Comparison of ENCODE assay signal across 17 mouse cellular contexts in genomic region chr3:131237061-131237460, GRCm38 (mm10). TPM values are rescaled to one million over a fixed set of nuclear protein-coding genes. Genes with fewer than 3 reads are reported as not detected.
A peak's percentile ranks its signal among the peaks of the same experiment; 100 is the strongest.
DNase-seq lines count a peak whose midpoint lies in the region; ATAC-seq lines count a peak whose summit lies in the region.
"Had no signal": no experiment of that assay in that cellular context is flagged by ENCODE, and none has a peak within 500 bp of the region (broad histone marks: within the 10 kb centered on the region; RNA-seq: fewer than 3 reads in every experiment).

No protein-coding gene starts in this region.

- H3K9me3 ChIP-seq in hindbrain, embryonic 12.5 days (replicated peaks): no peaks in the 10 kb centered on the region
- no peaks in the 10 kb centered on the region for H3K9me3 ChIP-seq in hindbrain, embryonic 14.5 days (ENCODE audit: control insufficient read depth, low read length)
- H3K9me3 ChIP-seq in lung, embryonic 16.5 days (ENCODE audit: control insufficient read depth, low read length): no peaks in the 10 kb centered on the region
- H3K9me3 ChIP-seq in limb, embryonic 10.5 days (replicated peaks): no peaks in the 10 kb centered on the region
- H3K9me3 ChIP-seq: forebrain, embryonic 12.5 days; heart, embryonic 12.5 days; midbrain, embryonic 12.5 days; neural tube, embryonic 12.5 days had no signal

- no peaks in the 10 kb centered on the region for H3K27me3 ChIP-seq in hindbrain, embryonic 12.5 days
- no peaks in the 10 kb centered on the region for H3K27me3 ChIP-seq in hindbrain, embryonic 14.5 days (ENCODE audit: control insufficient read depth, insufficient read depth, low read length)
- H3K27me3 ChIP-seq in lung, embryonic 16.5 days (ENCODE audit: control insufficient read depth, insufficient read depth, low read depth, low read length): no peaks in the 10 kb centered on the region
- H3K27me3 ChIP-seq in limb, embryonic 10.5 days (ENCODE audit: low read depth, poor library complexity, severe bottlenecking): no peaks in the 10 kb centered on the region
- H3K27me3 ChIP-seq: forebrain, embryonic 12.5 days; heart, embryonic 12.5 days; neural tube, embryonic 12.5 days; Patski had no signal

- intact Hi-C loops in heart, postnatal 10 days (cut with DNase I): loop anchor here (1.0 to 5.0 kb wide), 3 partner anchors 350 to 522 kb away; no protein-coding TSS in a partner anchor

- H3K4me1 ChIP-seq in hindbrain, embryonic 12.5 days: no peaks in the 10 kb centered on the region
- H3K4me1 ChIP-seq in hindbrain, embryonic 14.5 days (replicated peaks; ENCODE audit: control insufficient read depth, insufficient read depth, low read length): no peaks in the 10 kb centered on the region
- H3K4me1 ChIP-seq in lung, embryonic 16.5 days (replicated peaks; ENCODE audit: control insufficient read depth, insufficient read depth, low read length): peaks cover 5% of the 10 kb centered on the region; the same call in 1 of the 2 replicates
- peaks cover 18% of the 10 kb centered on the region for H3K4me1 ChIP-seq in limb, embryonic 10.5 days
- H3K4me1 ChIP-seq: neural tube, embryonic 12.5 days had no signal

- 0 out of 2 replicates have a peak, but pooled peaks cover 2% of the 10 kb centered on the region for H3K36me3 ChIP-seq in hindbrain, embryonic 12.5 days
- no peaks in the 10 kb centered on the region for H3K36me3 ChIP-seq in hindbrain, embryonic 14.5 days (replicated peaks; ENCODE audit: control insufficient read depth, insufficient read depth)
- peaks cover 21% of the 10 kb centered on the region; the same call in 1 of the 2 replicates for H3K36me3 ChIP-seq in lung, embryonic 16.5 days (ENCODE audit: control insufficient read depth, insufficient read depth, low read length)
- H3K36me3 ChIP-seq in limb, embryonic 10.5 days: peaks cover 38% of the 10 kb centered on the region
- H3K36me3 ChIP-seq: neural tube, embryonic 12.5 days had no signal

- H3K4me2 ChIP-seq in hindbrain, embryonic 12.5 days (replicated peaks): no peak overlapping the region
- no peak overlapping the region for H3K4me2 ChIP-seq in hindbrain, embryonic 14.5 days (replicated peaks)
- H3K4me2 ChIP-seq in lung, embryonic 16.5 days (ENCODE audit: low read depth, low read length): no peak overlapping the region
- H3K4me2 ChIP-seq: forebrain, embryonic 12.5 days; heart, embryonic 12.5 days; midbrain, embryonic 12.5 days had no signal

- no peak for ATAC-seq in hindbrain, embryonic 12.5 days (ENCODE audit: low FRiP score)
- ATAC-seq in hindbrain, embryonic 14.5 days (ENCODE audit: low FRiP score): no peak
- peak; percentile 73 for ATAC-seq in lung, embryonic 16.5 days (ENCODE audit: low read depth)

- H3K4me3 ChIP-seq in hindbrain, embryonic 12.5 days: no peak overlapping the region
- H3K4me3 ChIP-seq in hindbrain, embryonic 14.5 days (replicated peaks; ENCODE audit: low read length): no peak overlapping the region
- no peak overlapping the region for H3K4me3 ChIP-seq in lung, embryonic 16.5 days (ENCODE audit: low read length)
- no peak overlapping the region for H3K4me3 ChIP-seq in limb, embryonic 10.5 days
- H3K4me3 ChIP-seq: erythroblast, embryonic 14.5 days; forebrain, embryonic 12.5 days; gastrocnemius, adult 2 months; heart, embryonic 12.5 days; midbrain, embryonic 12.5 days; myocyte; neural tube, embryonic 12.5 days had no signal

- no peak for DNase-seq in hindbrain, embryonic 14.5 days (ENCODE audit: low spot score)
- DNase-seq in lung, adult 18-20 months: no peak
- peak; percentile 39 for DNase-seq in R1 (ENCODE audit: low read depth, low spot score)
- DNase-seq in limb, embryonic 10.5 days (ENCODE audit: low spot score): no peak
- DNase-seq in adrenal gland, adult 2 months: no peak
- DNase-seq in heart, postnatal 10 days: no peak

- 0 out of 2 replicates have a peak overlapping the region, but pooled peaks have one; percentile 1 for H3K9ac ChIP-seq in hindbrain, embryonic 12.5 days
- no peak overlapping the region for H3K9ac ChIP-seq in hindbrain, embryonic 14.5 days
- no peak overlapping the region for H3K9ac ChIP-seq in lung, embryonic 16.5 days (ENCODE audit: low read length)
- H3K9ac ChIP-seq: forebrain, embryonic 12.5 days; heart, embryonic 12.5 days; liver, embryonic 14.5 days; midbrain, embryonic 12.5 days; neural tube, embryonic 12.5 days had no signal

- no peak overlapping the region for H3K27ac ChIP-seq in hindbrain, embryonic 12.5 days
- H3K27ac ChIP-seq in hindbrain, embryonic 14.5 days: no peak overlapping the region
- H3K27ac ChIP-seq in lung, embryonic 16.5 days (ENCODE audit: low read length): no peak overlapping the region
- peak overlapping the region; percentile 76 for H3K27ac ChIP-seq in limb, embryonic 10.5 days
- H3K27ac ChIP-seq: forebrain, embryonic 12.5 days; gastrocnemius, adult 2 months; liver, embryonic 14.5 days; midbrain, embryonic 12.5 days; neural tube, embryonic 12.5 days had no signal

- 75% methylated on average over 6 of the region's 6 CpGs for WGBS in hindbrain, embryonic 12.5 days
- WGBS in hindbrain, embryonic 14.5 days: 86% methylated on average over 6 of the region's 6 CpGs
- WGBS in lung, embryonic 16.5 days: 47% methylated on average over 6 of the region's 6 CpGs
- 69% methylated on average over 6 of the region's 6 CpGs for WGBS in limb, embryonic 10.5 days

RNA-seq across cellular contexts. Expression of gene Hadh, which starts 34.8 kb away (rescaled TPM):
- 56.9 and 58.9 TPM in 2 replicates for polyA plus RNA-seq in hindbrain, embryonic 12.5 days (2016; fragmentation: Nextera tagmentation; extraction: Ambion mirVana)
- 26.6 and 27.6 TPM in 2 replicates for polyA plus RNA-seq in hindbrain, embryonic 14.5 days (2014; fragmentation: Nextera tagmentation; extraction: Ambion mirVana)
- polyA plus RNA-seq in lung, embryonic 16.5 days (2015; fragmentation: Nextera tagmentation; extraction: Ambion mirVana): 121 and 123 TPM in 2 replicates
- polyA plus RNA-seq in limb, embryonic 10.5 days (2016; fragmentation: Nextera tagmentation; extraction: Ambion mirVana): 80.6 and 86.0 TPM in 2 replicates
- 100 to 1,000 TPM; 456 to 509 TPM for total RNA-seq in adrenal gland, adult 2 months (2021)
- polyA plus RNA-seq in adrenal gland, adult 2 months (2012; rRNA removed): 288 and 386 TPM in 2 replicates
- 100 to 1,000 TPM; 573 to 586 TPM for total RNA-seq in heart, postnatal 10 days (2021)
